Mouse (Mus musculus) left cerebral cortex, postnatal 10 days (tissue): ENCODE data around the gene Gm20388. TPM values are rescaled to one million over a fixed set of nuclear protein-coding genes. Genes with fewer than 3 reads are reported as not detected.
A peak's percentile ranks its signal among the peaks of the same experiment; 100 is the strongest.

Source experiments
- DNase-seq, 2 experiments: peaks; one replicate each; pipeline ENCODE4 v3.0.0; 2021 to 2022; ENCODE audit warnings: low spot score in 2 of 2, mixed read lengths in 1 of 2; ENCODE audit errors: extremely low spot score in 1 of 2
- intact Hi-C: fragments of 180-260 bp; cut with DNase I; formaldehyde crosslinking; loops from one replicate; pipeline ENCODE4 v1.15.1; 2025
- total RNA-seq, 2 experiments: library from RNA; stranded (reverse); gene quantifications; 2 replicates each; pipeline ENCODE4 v1.2.3; 2021

Gene Gm20388
- total RNA-seq, 2 experiments from 2014 or later: 4.4 to 9.0 TPM

GRCm38 (mm10) chr8:120684082-120684481 lies 773.4 kb downstream of the Gm20388 start:
- DNase-seq: no peak
- intact Hi-C loops: loop anchor here (5.0 kb wide), 2 partner anchors 53 to 408 kb away; partner anchors contain the start of gene Irf8

- intact Hi-C loops: no loop called here
- no peak for DNase-seq
Measured at GRCm38 (mm10) chr8:120685097-120685496, 774.5 kb downstream of the Gm20388 start.

GRCm38 (mm10) chr8:120685591-120685990 lies 775.0 kb downstream of the Gm20388 start:
- intact Hi-C loops: no loop called here

GRCm38 (mm10) chr8:120686051-120686450 lies 775.4 kb downstream of the Gm20388 start:
- intact Hi-C loops: no loop called here
- DNase-seq: peak in 1 of 2 experiments; percentile 52

More at GRCm38 (mm10) chr8:120685591-120685990, 775.0 kb downstream of the Gm20388 start:
- no peak for DNase-seq

DNA sequence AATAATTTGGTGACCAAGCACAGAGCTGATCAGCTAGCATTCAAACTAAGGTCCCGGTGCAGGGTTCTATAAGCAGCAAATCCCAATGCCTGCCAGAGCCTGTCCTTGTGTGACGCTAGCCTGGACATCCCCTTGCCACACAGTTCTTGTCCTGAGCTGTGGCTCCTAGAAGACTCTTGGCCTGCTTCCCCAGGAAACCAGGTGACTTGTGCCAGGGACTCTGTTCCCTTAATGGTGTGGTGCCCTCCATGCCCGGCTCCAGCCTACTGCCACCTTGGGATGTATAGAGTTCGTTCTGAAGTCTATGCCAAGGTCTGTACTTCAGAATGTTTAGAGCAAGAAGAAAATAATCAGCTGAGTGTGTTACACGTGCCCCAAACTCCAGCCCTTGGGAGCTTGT lies 775.9 kb downstream of the Gm20388 start:
- DNase-seq: no peak
- intact Hi-C loops: no loop called here

GRCm38 (mm10) chr8:120687786-120688185 lies 777.1 kb downstream of the Gm20388 start:
- intact Hi-C loops: no loop called here
- DNase-seq: no peak

- intact Hi-C loops: no loop called here
- DNase-seq: no peak
Measured at GRCm38 (mm10) chr8:120688511-120688910, 777.9 kb downstream of the Gm20388 start.

GRCm38 (mm10) chr8:120692934-120693333 lies 782.3 kb downstream of the Gm20388 start:
- intact Hi-C loops: no loop called here
- DNase-seq: no peak

DNA sequence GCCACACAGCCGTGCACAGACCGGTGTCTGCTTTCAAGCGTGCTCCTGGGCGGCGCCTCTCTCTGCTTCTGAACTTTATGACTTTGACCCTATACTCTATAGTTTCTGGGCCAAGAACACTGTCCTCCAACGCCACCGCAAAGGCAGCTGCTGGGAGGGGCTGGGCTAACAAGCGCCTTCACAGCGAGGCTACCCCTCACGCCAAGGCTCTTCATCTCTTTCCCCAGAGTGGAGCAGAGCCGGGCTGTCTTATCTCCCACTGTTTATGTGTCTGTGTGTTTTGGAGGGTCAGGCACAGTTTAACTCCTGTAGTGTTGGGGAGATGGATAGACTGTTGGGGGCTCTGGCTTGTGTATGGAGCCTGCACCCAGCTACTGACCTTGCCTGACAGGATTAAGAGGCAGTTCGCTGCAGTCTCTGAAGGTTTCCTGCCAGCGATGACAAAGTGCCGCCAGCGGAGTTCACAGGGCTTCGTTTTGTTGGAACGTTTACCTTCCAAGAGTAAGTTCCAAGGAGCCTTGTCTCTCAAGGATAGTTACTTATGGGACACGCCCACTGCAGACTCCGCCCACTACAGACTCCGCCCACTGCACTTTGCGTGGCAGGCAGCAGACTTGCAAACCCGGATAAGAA lies 783.3 kb downstream of the Gm20388 start:
- intact Hi-C loops: no loop called here
- no peak for DNase-seq

- no peak for DNase-seq
- intact Hi-C loops: no loop called here
Measured at GRCm38 (mm10) chr8:120696401-120697153, 785.9 kb downstream of the Gm20388 start.

GRCm38 (mm10) chr8:120697154-120697978 lies 786.7 kb downstream of the Gm20388 start:
- peak in 1 of 2 experiments; percentile 80 for DNase-seq
- intact Hi-C loops: no loop called here

DNA sequence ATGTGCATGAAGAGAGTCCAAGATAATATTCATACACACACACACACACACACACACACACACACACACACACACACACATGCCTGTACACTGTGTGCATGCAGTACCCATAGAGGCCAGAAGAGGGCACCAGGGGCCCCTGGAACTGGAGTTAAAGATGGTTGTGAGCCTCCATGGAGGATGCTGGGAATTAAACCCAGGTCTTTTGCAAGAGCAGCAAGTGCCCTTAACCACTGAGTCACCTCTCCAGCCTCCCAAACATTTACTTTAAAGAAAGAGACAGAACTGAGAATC lies 787.3 kb downstream of the Gm20388 start:
- intact Hi-C loops: no loop called here
- DNase-seq: no peak

GRCm38 (mm10) chr8:120698426-120698825 lies 787.8 kb downstream of the Gm20388 start:
- intact Hi-C loops: no loop called here
- no peak for DNase-seq

DNA sequence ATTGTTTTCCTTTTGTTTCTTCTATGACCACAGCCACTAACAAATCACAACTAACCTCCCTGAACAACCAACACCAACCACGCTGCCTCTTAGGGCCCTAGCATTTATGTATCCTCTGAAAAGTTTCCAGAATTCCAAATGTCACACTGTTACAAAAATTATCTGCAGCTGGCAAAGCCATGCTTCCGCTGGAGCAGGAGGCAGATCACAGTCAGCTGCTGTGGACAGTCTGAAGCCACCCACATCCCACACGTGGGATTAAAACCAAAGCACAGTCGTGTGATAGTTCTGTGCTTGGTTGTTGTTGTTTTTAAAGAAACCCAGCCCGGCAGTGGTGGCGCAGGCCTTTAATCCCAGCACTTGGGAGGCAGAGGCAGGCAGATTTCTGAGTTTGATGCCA lies 788.4 kb downstream of the Gm20388 start:
- DNase-seq: no peak
- intact Hi-C loops: no loop called here

GRCm38 (mm10) chr8:120699565-120699964 lies 788.9 kb downstream of the Gm20388 start:
- intact Hi-C loops: no loop called here

GRCm38 (mm10) chr8:120700053-120700452 lies 789.4 kb downstream of the Gm20388 start:
- intact Hi-C loops: no loop called here
- DNase-seq: no peak

More at GRCm38 (mm10) chr8:120699565-120699964, 788.9 kb downstream of the Gm20388 start:
- DNase-seq: no peak

GRCm38 (mm10) chr8:120701758-120702465 lies 791.3 kb downstream of the Gm20388 start:
- intact Hi-C loops: no loop called here
- DNase-seq: no peak

GRCm38 (mm10) chr8:120704203-120704602 lies 793.6 kb downstream of the Gm20388 start:
- no peak for DNase-seq
- intact Hi-C loops: no loop called here

- intact Hi-C loops: no loop called here
- DNase-seq: no peak
Measured at GRCm38 (mm10) chr8:120705163-120705562, 794.5 kb downstream of the Gm20388 start.
